Mouse (Mus musculus): ENCODE data around the gene Skint1. TPM values are rescaled to one million over a fixed set of nuclear protein-coding genes. Genes with fewer than 3 reads are reported as not detected.
"Not testable (repeated sequence)": the region's sequence is repeated elsewhere in the genome, so short reads cannot be mapped to it uniquely, and the experiment has no call there.

Skint1 gene
- total RNA-seq (2022): not detected

GRCm38 (mm10) chr4:112005969-112006368 lies at the start of gene Skint1:
Gene Skint1, plus strand, starts transcription at chr4:112006269.
- DNase-seq: no peak

DNA sequence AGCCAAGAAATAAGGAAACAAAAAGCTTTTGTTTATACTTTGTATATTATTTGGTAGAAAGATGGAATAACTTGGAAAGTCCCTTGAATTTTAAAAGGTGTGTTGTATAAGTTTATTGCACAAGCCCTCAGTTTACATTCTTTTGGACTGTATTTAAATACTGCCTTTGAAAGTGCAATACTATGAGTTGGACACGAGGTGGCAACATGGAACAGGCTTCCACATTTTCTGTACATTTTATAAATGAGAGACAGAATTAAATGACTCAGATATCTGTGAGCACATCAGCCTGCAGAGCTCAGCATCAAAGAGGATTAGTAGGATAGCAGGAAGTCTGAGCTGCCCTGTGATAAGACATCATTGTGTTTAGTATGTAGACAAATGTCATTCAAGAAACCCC lies 44.8 kb upstream of the Skint1 start:
- no peak for DNase-seq

DNA sequence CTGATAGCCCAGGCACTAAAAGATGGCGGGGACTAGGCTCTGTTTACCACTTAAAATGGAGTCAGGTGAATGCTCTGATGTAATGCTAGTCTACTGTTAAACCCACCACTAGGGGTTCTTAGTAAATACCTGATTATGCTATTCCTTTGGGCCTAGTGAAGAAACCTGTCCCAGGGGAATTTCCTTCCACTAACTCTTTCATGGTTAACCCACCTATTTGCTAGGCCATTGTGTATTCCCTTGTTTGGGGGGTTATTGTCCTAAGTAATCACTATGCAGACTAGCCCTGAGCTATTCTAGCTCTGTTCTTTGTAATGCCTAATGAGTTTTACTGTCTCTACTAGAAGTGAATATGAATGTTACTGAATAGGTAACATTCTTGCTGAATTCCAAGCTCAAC lies 42.8 kb upstream of the Skint1 start:
- DNase-seq: not testable (repeated sequence)

DNA sequence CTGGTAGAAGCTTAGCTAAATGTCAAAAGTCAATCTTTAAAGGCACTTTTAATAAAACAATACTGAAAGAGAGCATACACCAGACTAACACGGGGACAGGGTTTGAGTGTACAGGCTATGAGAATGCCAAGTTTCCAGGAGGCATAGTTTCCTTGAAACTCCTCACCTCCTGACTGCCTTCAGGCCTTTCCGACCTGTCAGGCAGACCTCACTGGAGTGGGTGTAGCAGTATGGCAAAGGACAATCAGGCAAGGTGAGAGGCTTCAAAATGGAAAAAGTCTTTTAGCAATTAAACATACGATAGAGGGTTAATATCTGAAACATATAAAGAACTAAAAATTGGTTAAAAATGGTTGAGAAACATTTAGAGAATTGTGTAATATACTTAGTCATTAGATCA lies 42.4 kb upstream of the Skint1 start:
- no peak for DNase-seq

DNA sequence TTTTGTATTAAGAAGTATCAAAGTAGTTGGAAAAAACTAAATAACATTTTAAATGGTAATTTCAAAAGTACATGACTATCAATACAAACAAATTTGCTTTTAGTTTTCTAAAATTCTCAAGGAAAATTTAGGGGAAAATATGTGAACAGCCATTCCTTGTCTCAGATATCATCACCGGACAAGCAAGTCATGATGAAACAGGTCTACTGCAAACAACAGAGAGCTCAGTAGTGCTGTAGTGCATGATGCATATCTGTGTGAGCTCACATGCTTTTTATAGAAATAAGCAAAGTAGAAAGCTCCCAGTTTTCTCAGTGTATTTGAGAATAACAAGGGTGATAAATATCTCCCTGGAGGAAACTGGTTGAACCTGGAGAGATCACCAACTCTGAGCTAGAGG lies 33.4 kb upstream of the Skint1 start, which contains the start of gene Skint7:
Skint7 (plus strand) TSS at position 301 of the 400 bp plus-strand sequence.
- no peak for DNase-seq

GRCm38 (mm10) chr4:112071716-112072115 lies 65.6 kb downstream of the Skint1 start, which contains the start of gene Skint4:
Gene Skint4, plus strand, starts transcription at chr4:112072016.
- DNase-seq: no peak

Other genes starting within 250 kb of the Skint1 start
- not detected for gene Slc5a9, start 103.4 kb upstream of the Skint1 start, total RNA-seq (2022)
- not detected for gene Skint8, start 86.9 kb upstream of the Skint1 start, total RNA-seq (2022)
- not detected for gene Skint7, start 33.3 kb upstream of the Skint1 start, total RNA-seq (2022)
- not detected for gene Skint4, start 65.7 kb downstream of the Skint1 start, total RNA-seq (2022)
- gene Skint3, start 226.0 kb downstream of the Skint1 start, total RNA-seq (2022): under 1 TPM in 3 of 4 experiments, not detected in 1; 0.09 to 0.22 (median 0.22) TPM

Measured in adrenal gland, adult 8-10 months (tissue).